Mouse (Mus musculus): ENCODE data around the gene Sult1b1. TPM values are rescaled to one million over a fixed set of nuclear protein-coding genes. Genes with fewer than 3 reads are reported as not detected.
"Not testable (repeated sequence)": the region's sequence is repeated elsewhere in the genome, so short reads cannot be mapped to it uniquely, and the experiment has no call there.

The Sult1b1 gene
- total RNA-seq (2021), result not detected
- long read RNA-seq, experiment 1, result 0 reads
- long read RNA-seq, experiment 2, result 0 reads

GRCm38 (mm10) chr5:87538111-87538510 lies at the start of gene Sult1b1:
Sult1b1 (minus strand) TSS chr5:87538195.
- no peak for DNase-seq

GRCm38 (mm10) chr5:87580389-87580788 lies 42.4 kb upstream of the Sult1b1 start:
- DNase-seq, result no peak

- DNase-seq, result no peak
Observed at GRCm38 (mm10) chr5:87574174-87574573, 36.2 kb upstream of the Sult1b1 start.

GRCm38 (mm10) chr5:87573490-87573889 lies 35.5 kb upstream of the Sult1b1 start:
- peak; percentile 4 for DNase-seq

- no peak for DNase-seq
Observed at GRCm38 (mm10) chr5:87572781-87573180, 34.8 kb upstream of the Sult1b1 start.

GRCm38 (mm10) chr5:87568845-87569244 lies 30.9 kb upstream of the Sult1b1 start, which contains the start of gene Sult1d1:
Sult1d1 (minus strand) TSS chr5:87569027.
- no peak for DNase-seq

- DNase-seq, result no peak
Observed at GRCm38 (mm10) chr5:87567306-87567705, 29.3 kb upstream of the Sult1b1 start.

- DNase-seq, result no peak
Observed at GRCm38 (mm10) chr5:87562966-87563365, 25.0 kb upstream of the Sult1b1 start.

GRCm38 (mm10) chr5:87562526-87562925 lies 24.5 kb upstream of the Sult1b1 start:
- DNase-seq, result no peak

GRCm38 (mm10) chr5:87560145-87560544 lies 22.1 kb upstream of the Sult1b1 start:
- no peak for DNase-seq

- DNase-seq, result no peak
Observed at GRCm38 (mm10) chr5:87550935-87551334, 12.9 kb upstream of the Sult1b1 start.

- DNase-seq, result no peak
Observed at GRCm38 (mm10) chr5:87535994-87536644, 1.9 kb downstream of the Sult1b1 start.

- no peak for DNase-seq
Observed at GRCm38 (mm10) chr5:87532288-87532687, 5.7 kb downstream of the Sult1b1 start.

- not testable (repeated sequence) for DNase-seq
Observed at GRCm38 (mm10) chr5:87523561-87523960, 14.4 kb downstream of the Sult1b1 start.

GRCm38 (mm10) chr5:87505776-87506458 lies 32.1 kb downstream of the Sult1b1 start:
- DNase-seq, result no peak

GRCm38 (mm10) chr5:87502687-87503086 lies 35.3 kb downstream of the Sult1b1 start:
- DNase-seq, result no peak

GRCm38 (mm10) chr5:87499341-87499740 lies 38.7 kb downstream of the Sult1b1 start:
- DNase-seq, result no peak

- DNase-seq, result no peak
Observed at GRCm38 (mm10) chr5:87498936-87499335, 39.1 kb downstream of the Sult1b1 start.

- DNase-seq, result no peak
Observed at GRCm38 (mm10) chr5:87490771-87491170, 47.2 kb downstream of the Sult1b1 start, which contains the start of gene Ugt2a1. Ugt2a1 (minus strand) TSS chr5:87490871.

GRCm38 (mm10) chr5:87486706-87487105 lies 51.3 kb downstream of the Sult1b1 start, which contains the start of gene Gm43638:
Gm43638 (minus strand) TSS chr5:87486806.
- not testable (repeated sequence) for DNase-seq

- no peak for DNase-seq
Observed at GRCm38 (mm10) chr5:87482160-87482559, 55.8 kb downstream of the Sult1b1 start, which contains the start of gene Ugt2a2. Ugt2a2 (minus strand) TSS chr5:87482260.

Measured in gastrocnemius, postnatal 25 days (tissue).